Mouse (Mus musculus) cerebellum, adult 2 months (tissue): ENCODE results near the gene Nrxn3. TPM values are rescaled to one million over a fixed set of nuclear protein-coding genes. Genes with fewer than 3 reads are reported as not detected.

Source experiments
- DNase-seq, 2 experiments: peaks; one replicate each; pipeline ENCODE4 v3.0.0; 2021
- H3K27ac ChIP-seq: fragments of 200-500 bp; 2 replicates; pipeline ENCODE4 v1.5.1; 2012; ENCODE audit warnings: low read length, control low read depth, inconsistent platforms; ENCODE audit not compliant: insufficient read depth
- H3K27me3 ChIP-seq: fragments of 200-500 bp; 2 replicates; pipeline ENCODE4 v1.6.1; 2012; ENCODE audit warnings: inconsistent platforms, mild to moderate bottlenecking, low read length, moderate library complexity; ENCODE audit not compliant: control insufficient read depth, insufficient read depth
- H3K4me1 ChIP-seq: fragments of 200-500 bp; 2 replicates; pipeline ENCODE4 v1.6.1; 2011; ENCODE audit warnings: low read length; ENCODE audit not compliant: control insufficient read depth, insufficient read depth
- H3K4me3 ChIP-seq: fragments of 200-500 bp; replicated peaks from 2 replicates; pipeline ENCODE3; 2011; ENCODE audit warnings: mild to moderate bottlenecking, low read depth, low read length, control low read depth; ENCODE audit not compliant: insufficient read depth
- CTCF ChIP-seq: fragments of 200-500 bp; IDR thresholded peaks from 2 replicates; pipeline ENCODE4 v1.5.1; 2011; ENCODE audit warnings: low read depth, mild to moderate bottlenecking, control low read depth, low read length, moderate library complexity, borderline replicate concordance; ENCODE audit not compliant: insufficient read depth
- POLR2A ChIP-seq: fragments of 200-500 bp; IDR thresholded peaks from 2 replicates; pipeline ENCODE4 v1.6.1; 2011; ENCODE audit warnings: low read length, control low read depth, borderline replicate concordance; ENCODE audit not compliant: insufficient read depth
- WGBS: fragments of 180-500 bp; shearing (Covaris S2); methylation state at CpG from one replicate; pipeline ENCODE4 v1.1.7; 2018; 5-methylcytosine and 5-hydroxymethylcytosine counted together
- polyA plus RNA-seq: library from polyadenylated mRNA; depleted of rRNA; stranded (reverse); fragments of >200 nt; gene quantifications from 2 replicates; pipeline ENCODE4 v1.2.3, GENCODE M21; 2012

Nrxn3 gene
- polyA plus RNA-seq, 1 experiment = 101 TPM

- Histone ChIP-seq H3K4me1 (peaks cover 15% of the 10 kb centered on the region; the same call in 1 of the 2 replicates), H3K4me3 (no peak overlapping the region), H3K27me3 (no peaks in the 10 kb centered on the region), H3K27ac (no peak overlapping the region)
- 56% methylated on average over 3 of the region's 3 CpGs for WGBS
- no peak for DNase-seq
- TF ChIP-seq CTCF = no peak
- no peak for TF ChIP-seq POLR2A
Measured at GRCm38 (mm10) chr12:89836271-89836670, 1113.6 kb downstream of the Nrxn3 start.

DNA sequence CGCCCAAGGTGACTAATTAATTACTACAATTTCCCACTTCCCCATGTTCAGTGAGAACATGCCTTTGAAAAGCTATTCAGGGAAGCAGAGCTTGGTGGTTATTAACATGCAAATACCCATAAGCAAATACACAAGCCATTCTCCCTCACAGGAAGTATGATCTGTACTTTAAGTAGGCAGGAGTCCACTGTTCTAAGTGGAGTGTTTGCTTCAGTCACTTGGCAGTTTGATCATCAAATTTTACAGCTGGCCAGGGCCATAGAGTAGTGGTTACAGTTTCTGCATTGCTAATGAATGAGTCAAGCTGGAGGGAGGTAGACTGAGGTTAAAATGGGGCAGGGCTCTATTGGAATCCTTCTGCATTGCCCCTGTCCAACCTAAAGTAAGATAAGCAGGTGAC, 1120.2 kb downstream of the Nrxn3 start:
- peaks cover 22% of the 10 kb centered on the region for H3K4me1 ChIP-seq
- TF ChIP-seq CTCF = no peak
- TF ChIP-seq POLR2A = no peak
- no peak overlapping the region for H3K27ac ChIP-seq
- no peaks in the 10 kb centered on the region for H3K27me3 ChIP-seq
- H3K4me3 ChIP-seq = no peak overlapping the region
- WGBS = 92% methylated on average over 1 of the region's 1 CpGs
- DNase-seq = no peak

DNA sequence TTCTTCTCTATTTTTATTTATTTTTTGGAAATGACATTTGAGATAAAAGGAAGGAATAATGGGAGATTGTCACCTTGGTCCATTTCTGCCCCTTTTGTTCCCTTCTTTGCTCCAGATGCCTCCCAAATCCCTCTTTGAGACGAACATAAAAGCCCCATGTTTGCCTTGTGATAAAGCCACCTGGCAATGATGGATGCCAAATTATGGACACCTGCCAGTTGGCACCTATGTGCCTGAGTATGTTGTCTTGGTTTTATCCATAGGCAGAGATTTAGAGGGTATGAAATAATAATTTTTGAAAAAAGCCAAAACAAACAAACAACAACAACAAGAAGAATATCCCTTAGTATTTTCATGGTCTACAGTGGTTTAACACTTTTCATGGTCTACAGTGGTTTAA, 1125.4 kb downstream of the Nrxn3 start:
- 5% methylated on average over 1 of the region's 1 CpGs for WGBS
- TF ChIP-seq CTCF (no peak), POLR2A (no peak)
- Histone ChIP-seq H3K27ac (no peak overlapping the region), H3K27me3 (no peaks in the 10 kb centered on the region), H3K4me3 (no peak overlapping the region), H3K4me1 (peaks cover 19% of the 10 kb centered on the region)
- DNase-seq = peak; percentile 80 to 86

GRCm38 (mm10) chr12:89854355-89854754, 1131.7 kb downstream of the Nrxn3 start:
- TF ChIP-seq POLR2A = no peak
- TF ChIP-seq CTCF = no peak
- Histone ChIP-seq H3K4me1 (peaks cover 20% of the 10 kb centered on the region), H3K4me3 (no peak overlapping the region), H3K27me3 (no peaks in the 10 kb centered on the region), H3K27ac (no peak overlapping the region)
- no peak for DNase-seq
- 59% methylated on average over 4 of the region's 4 CpGs for whole genome bisulfite sequencing

GRCm38 (mm10) chr12:89867124-89867523, 1144.4 kb downstream of the Nrxn3 start:
- no peak overlapping the region for H3K4me3 ChIP-seq
- peaks cover 5% of the 10 kb centered on the region; the same call in 1 of the 2 replicates for H3K4me1 ChIP-seq
- H3K27me3 ChIP-seq = no peaks in the 10 kb centered on the region
- no peak for TF ChIP-seq POLR2A
- no peak for TF ChIP-seq CTCF
- H3K27ac ChIP-seq = no peak overlapping the region
- DNase-seq = peak in 1 of 2 experiments; percentile 76

DNA sequence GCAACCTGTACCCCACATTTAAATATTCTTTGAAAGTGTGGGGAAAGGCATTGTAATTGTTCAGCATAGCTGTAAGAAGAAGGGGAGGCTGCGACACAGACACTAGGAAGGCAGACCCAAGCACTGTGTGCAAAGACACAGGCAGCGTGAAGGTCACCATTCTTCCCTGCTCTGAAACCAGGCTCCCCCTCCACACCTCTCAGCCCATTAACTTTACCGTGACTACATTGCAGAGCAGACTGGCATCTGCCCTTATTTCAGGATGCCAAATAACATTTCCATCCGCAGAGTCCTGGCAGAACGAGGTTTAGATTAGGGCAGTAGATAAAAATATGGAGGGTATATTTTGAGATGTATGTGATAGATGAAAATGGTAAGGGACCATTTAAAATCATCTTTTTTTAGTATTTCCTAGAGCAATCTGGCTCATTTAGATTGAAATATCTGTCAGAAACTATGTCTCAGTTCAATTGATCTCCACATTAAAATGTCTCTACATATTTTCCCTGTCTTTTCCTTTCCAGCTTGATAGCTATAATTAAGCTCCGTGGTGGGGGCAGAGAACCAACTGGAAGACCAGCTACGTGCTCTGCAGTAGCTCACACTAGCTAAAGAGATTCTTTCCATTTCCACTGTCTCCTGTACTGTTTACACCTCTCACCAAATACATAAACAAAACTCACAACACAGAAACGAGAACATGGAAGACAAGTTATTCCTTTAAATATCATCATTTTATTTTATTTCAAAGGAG, 1160.1 kb downstream of the Nrxn3 start:
- no peaks in the 10 kb centered on the region for H3K27me3 ChIP-seq
- peaks cover 16% of the 10 kb centered on the region; the same call in 1 of the 2 replicates for H3K4me1 ChIP-seq
- WGBS = 16% methylated on average over 8 of the region's 8 CpGs
- no peak overlapping the region for H3K27ac ChIP-seq
- DNase-seq = peak; percentile 41 to 72
- TF ChIP-seq CTCF (no peak), POLR2A (no peak)
- H3K4me3 ChIP-seq = no peak overlapping the region

DNA sequence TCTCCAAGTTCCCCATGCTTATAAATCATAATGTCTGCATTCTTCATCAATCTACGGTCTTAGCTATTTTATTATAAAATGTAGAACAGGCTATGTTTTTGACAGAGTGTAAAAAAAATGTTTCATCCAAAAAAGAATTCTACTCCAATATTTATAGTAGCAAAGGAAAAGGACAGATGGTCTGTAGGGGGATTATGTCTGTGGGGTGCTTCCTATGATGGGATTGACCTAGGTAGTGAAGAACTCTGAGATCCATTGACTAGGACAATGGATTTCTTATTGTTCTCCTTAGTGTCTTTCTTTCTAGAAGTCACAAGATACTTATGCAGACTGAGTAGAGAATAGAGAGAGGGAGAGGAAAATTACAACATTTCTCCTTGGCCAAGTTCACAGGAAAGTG, 1161.9 kb downstream of the Nrxn3 start:
- Histone ChIP-seq H3K4me3 (no peak overlapping the region), H3K27me3 (no peaks in the 10 kb centered on the region), H3K4me1 (peaks cover 12% of the 10 kb centered on the region; the same call in 1 of the 2 replicates), H3K27ac (no peak overlapping the region; the same call in 1 of the 2 replicates)
- WGBS = 20% methylated on average over 1 of the region's 1 CpGs
- TF ChIP-seq POLR2A (no peak), CTCF (no peak)
- DNase-seq = peak in 1 of 2 experiments; percentile 75

DNA sequence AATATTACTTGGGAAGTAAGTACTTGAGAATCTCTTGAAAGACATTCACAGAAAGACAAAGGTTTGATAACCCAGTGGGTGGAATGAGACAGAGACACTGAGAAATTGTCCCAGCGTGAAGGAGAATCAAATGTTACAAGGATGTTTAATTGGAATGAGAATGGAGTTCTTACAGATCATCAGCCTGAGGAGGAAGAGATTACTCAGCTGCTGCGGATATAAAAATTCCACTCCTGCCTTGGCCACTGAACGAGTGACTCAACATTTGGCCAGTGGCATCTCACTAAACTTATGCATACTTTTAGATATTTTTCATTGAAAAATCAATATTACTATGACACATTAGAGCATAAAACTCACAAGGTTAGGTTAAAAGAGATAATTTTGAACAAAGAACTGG, 1166.0 kb downstream of the Nrxn3 start:
- peak in 1 of 2 experiments; percentile 47 for DNase-seq
- TF ChIP-seq CTCF (no peak), POLR2A (no peak)
- Histone ChIP-seq H3K4me1 (peaks cover 2% of the 10 kb centered on the region; the same call in 1 of the 2 replicates), H3K27me3 (no peaks in the 10 kb centered on the region), H3K27ac (no peak overlapping the region), H3K4me3 (no peak overlapping the region)
- 31% methylated on average over 3 of the region's 3 CpGs for WGBS

GRCm38 (mm10) chr12:89896901-89897300, 1174.2 kb downstream of the Nrxn3 start:
- Histone ChIP-seq H3K4me3 (no peak overlapping the region), H3K4me1 (peaks cover 10% of the 10 kb centered on the region), H3K27me3 (no peaks in the 10 kb centered on the region), H3K27ac (no peak overlapping the region)
- DNase-seq = peak in 1 of 2 experiments; percentile 60
- 6% methylated on average over 2 of the region's 2 CpGs for WGBS
- TF ChIP-seq CTCF (no peak), POLR2A (no peak)
